Mouse (Mus musculus): ENCODE results near the gene Timm8b. TPM values are rescaled to one million over a fixed set of nuclear protein-coding genes. Genes with fewer than 3 reads are reported as not detected.

Timm8b gene
- polyA plus RNA-seq, 1 experiment from 2014 or later: 341 TPM

Other genes with a start within 250 kb of the Timm8b start
- gene Plet1, start 109.4 kb upstream of the Timm8b start, polyA plus RNA-seq (2014; fragmentation: Nextera tagmentation; extraction: Ambion mirVana): 1.7 and 1.9 TPM in 2 replicates
- gene Pts, start 75.2 kb upstream of the Timm8b start, polyA plus RNA-seq (2014; fragmentation: Nextera tagmentation; extraction: Ambion mirVana): 82.3 and 85.6 TPM in 2 replicates
- gene Il18, start 49.1 kb upstream of the Timm8b start, polyA plus RNA-seq (2014; fragmentation: Nextera tagmentation; extraction: Ambion mirVana): 13.4 and 13.5 TPM in 2 replicates
- 0.32 and 0.41 TPM in 2 replicates for gene Bco2, start 48.7 kb upstream of the Timm8b start, polyA plus RNA-seq (2014; fragmentation: Nextera tagmentation; extraction: Ambion mirVana)
- gene Tex12, start 42.6 kb upstream of the Timm8b start, polyA plus RNA-seq (2014; fragmentation: Nextera tagmentation; extraction: Ambion mirVana): not detected in 2 replicates
- 407 and 414 TPM in 2 replicates for gene Sdhd, start 98 bp upstream of the Timm8b start, polyA plus RNA-seq (2014; fragmentation: Nextera tagmentation; extraction: Ambion mirVana)
- 2.3 and 3.8 TPM in 2 replicates for gene Pih1d2, start 13.4 kb downstream of the Timm8b start, polyA plus RNA-seq (2014; fragmentation: Nextera tagmentation; extraction: Ambion mirVana)
- gene Nkapd1, start 13.6 kb downstream of the Timm8b start, polyA plus RNA-seq (2014; fragmentation: Nextera tagmentation; extraction: Ambion mirVana): 20.7 and 24.7 TPM in 2 replicates
- 52.9 and 60.9 TPM in 2 replicates for gene Dlat, start 55.9 kb downstream of the Timm8b start, polyA plus RNA-seq (2014; fragmentation: Nextera tagmentation; extraction: Ambion mirVana)
- gene Dixdc1, start 135.6 kb downstream of the Timm8b start, polyA plus RNA-seq (2014; fragmentation: Nextera tagmentation; extraction: Ambion mirVana): 7.7 and 8.6 TPM in 2 replicates
- 10.3 and 12.7 TPM in 2 replicates for gene 2310030G06Rik, start 142.6 kb downstream of the Timm8b start, polyA plus RNA-seq (2014; fragmentation: Nextera tagmentation; extraction: Ambion mirVana)
- gene Cryab, start 147.4 kb downstream of the Timm8b start, polyA plus RNA-seq (2014; fragmentation: Nextera tagmentation; extraction: Ambion mirVana): 41.5 and 44.4 TPM in 2 replicates
- 2.1 and 4.0 TPM in 2 replicates for gene Hspb2, start 148.4 kb downstream of the Timm8b start, polyA plus RNA-seq (2014; fragmentation: Nextera tagmentation; extraction: Ambion mirVana)
- gene Fdxacb1, start 164.3 kb downstream of the Timm8b start, polyA plus RNA-seq (2014; fragmentation: Nextera tagmentation; extraction: Ambion mirVana): 13.5 and 15.4 TPM in 2 replicates
- 44.6 and 48.7 TPM in 2 replicates for gene Alg9, start 171.1 kb downstream of the Timm8b start, polyA plus RNA-seq (2014; fragmentation: Nextera tagmentation; extraction: Ambion mirVana)
- 31.8 and 32.0 TPM in 2 replicates for gene 1110032A03Rik, start 171.6 kb downstream of the Timm8b start, polyA plus RNA-seq (2014; fragmentation: Nextera tagmentation; extraction: Ambion mirVana)
- 73.9 and 80.8 TPM in 2 replicates for gene Ppp2r1b, start 241.4 kb downstream of the Timm8b start, polyA plus RNA-seq (2014; fragmentation: Nextera tagmentation; extraction: Ambion mirVana)